Mouse (Mus musculus) lung, postnatal 0 days (tissue): ENCODE measurements around the gene Trio.

ENCODE experiments used
- CTCF ChIP-seq: IDR thresholded peaks from 2 replicates; pipeline ENCODE4 v1.5.1; 2016; ENCODE audit warnings: antibody characterized with exemption, mild to moderate bottlenecking
- EP300 ChIP-seq: IDR thresholded peaks from 2 replicates; pipeline ENCODE4 v1.6.1; 2016; ENCODE audit warnings: antibody characterized with exemption, mild to moderate bottlenecking, control low read depth

DNA sequence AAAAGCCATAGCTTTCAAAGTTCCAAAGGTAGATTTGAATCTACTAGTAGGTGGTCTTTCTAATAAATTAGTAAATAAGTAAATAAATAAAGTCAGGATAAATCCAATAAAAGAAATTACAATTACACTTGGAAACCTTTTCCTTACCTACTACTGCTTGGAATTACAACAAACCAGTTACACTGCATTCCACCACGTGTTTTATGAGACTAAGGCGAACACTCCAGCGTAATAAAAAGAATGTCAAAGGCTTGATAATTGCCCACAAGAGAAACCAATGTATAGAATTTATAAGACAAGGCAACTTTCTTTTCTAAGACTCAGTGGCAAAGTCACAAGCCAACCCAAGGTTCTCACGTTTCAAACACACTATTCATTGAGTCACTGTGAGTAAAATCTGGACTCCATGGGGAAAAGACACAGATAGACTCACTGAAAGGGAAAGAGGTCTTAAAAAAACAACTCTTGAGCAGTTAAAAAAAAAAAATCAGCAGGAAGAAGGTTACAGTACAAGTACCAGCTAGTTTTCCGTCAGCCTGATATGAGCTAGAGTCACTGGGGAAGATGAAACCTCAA lies 21.4 kb downstream of the Trio start:
- no peak for TF ChIP-seq CTCF
- 0 out of 2 replicates have a peak, but pooled peaks have one; percentile 46 for TF ChIP-seq EP300
